Mouse (Mus musculus): Measurements from ENCODE around the gene Ano10. TPM values are rescaled to one million over a fixed set of nuclear protein-coding genes. Genes with fewer than 3 reads are reported as not detected.
"Not testable (repeated sequence)": the region's sequence is repeated elsewhere in the genome, so short reads cannot be mapped to it uniquely, and the experiment has no call there.

The Ano10 gene
- total RNA-seq, 2 experiments from 2014 or later = 83.6 to 151 TPM

DNA sequence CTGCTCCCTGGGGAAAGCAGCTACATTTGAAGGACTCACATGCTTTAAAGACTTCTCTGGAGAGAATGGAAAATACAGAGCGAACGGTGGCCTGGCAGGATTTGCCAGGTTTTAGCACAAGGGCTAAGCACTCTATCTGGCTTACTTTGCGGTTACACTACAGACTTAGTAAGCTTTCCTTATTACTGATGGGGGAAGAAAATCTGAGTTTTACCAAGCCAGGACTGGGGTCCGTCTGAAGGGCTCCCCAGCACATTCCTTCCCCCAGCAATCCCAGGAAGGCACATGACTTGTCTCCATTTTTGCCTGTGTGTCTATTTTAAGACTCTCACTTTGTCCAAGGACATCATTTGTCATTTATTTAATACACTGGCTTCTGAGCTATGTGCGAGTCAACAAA is 97.2 kb downstream of the Ano10 start:
- peak in 1 of 2 experiments; percentile 49 for DNase-seq

DNA sequence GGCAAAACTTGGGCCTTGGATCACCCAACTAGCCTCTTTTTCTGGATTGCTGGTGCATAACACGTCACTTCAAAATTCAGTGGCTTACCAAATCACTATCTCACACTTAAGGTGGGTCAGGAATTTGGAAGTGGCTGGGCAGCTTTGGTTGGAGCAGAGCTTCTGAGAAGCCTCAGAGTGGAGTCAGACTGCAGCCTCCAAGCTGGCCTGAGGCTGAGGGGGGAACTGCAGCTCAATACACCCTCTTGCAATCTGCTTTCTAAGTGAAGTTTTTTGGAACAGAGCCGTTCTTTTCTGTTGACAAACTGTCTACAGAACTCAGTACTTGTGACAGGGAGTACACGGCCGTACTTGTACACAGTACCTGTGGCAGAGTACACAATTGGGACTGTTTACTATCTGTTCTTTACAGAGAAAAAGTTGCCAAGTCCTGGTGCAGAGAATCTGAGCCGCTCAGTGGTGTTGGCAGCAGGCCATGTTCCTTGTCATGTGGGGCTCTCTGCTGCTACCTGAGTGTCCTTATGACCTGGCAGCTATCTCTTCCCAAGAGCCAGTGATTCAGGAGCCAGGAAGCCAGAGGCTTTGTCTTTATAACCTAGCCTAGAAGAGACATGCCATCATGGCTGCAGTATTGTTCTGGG is 99.1 kb downstream of the Ano10 start:
- peak; percentile 83 to 86 for DNase-seq

DNA sequence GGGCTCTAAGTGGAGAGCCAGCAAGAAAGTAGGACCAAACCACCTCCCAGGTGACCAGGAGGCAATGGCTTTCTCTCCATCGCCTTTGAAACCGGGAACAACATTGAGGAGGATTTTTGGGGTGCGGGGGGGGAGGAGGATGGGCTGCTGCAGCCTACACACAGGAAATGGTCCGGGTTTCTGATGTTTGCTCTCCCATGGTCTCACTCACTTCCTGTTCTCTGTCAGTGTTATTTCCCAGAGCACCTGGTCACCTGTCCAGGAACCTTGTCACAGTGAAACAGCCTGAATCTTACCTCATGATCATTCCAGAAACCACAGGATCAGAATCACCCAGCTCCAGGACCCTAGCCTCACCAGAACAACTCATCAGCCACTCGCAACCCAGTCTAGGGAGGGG is 100.4 kb downstream of the Ano10 start:
- peak in 1 of 2 experiments; percentile 3 for DNase-seq

DNA sequence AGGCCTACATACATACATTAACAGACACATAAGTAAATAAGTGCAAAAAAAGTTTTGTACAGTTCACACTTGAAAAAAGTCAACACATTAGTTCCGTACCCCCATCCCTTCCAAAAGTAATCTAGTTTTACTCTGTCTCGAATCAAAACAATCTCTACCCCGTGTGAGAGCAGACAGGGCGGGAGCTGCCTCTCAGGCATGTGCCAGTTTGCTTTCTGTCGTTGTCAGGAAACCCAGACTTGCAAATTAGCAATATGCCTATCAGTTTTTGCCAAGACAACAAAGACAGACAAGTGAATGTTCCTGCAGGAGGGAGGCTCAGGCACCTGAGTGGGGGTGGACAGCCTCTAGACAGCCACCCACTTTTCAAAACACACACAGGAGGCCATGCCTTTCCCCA is 100.9 kb downstream of the Ano10 start:
- DNase-seq = peak in 1 of 2 experiments; percentile 7

DNA sequence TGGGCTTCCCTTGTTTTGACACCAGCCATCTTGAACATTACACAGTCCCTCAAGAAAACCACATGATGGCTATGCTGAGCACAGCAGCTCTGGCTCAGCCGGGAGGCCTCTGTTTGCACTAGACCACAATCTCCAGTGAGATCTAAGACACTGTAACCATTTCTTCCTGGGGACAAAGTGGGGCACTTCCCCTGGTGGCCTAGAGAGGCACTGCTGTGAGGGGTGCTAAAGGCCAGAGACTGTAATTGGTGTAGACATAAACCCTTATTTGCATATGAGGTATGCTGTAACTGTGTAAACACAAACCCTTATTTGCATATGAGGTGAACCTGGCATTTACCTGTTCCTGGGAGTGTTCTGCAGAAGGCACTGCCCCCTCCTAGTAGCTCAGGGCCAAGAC is 105.5 kb downstream of the Ano10 start:
- peak in 1 of 2 experiments; percentile 23 for DNase-seq

DNA sequence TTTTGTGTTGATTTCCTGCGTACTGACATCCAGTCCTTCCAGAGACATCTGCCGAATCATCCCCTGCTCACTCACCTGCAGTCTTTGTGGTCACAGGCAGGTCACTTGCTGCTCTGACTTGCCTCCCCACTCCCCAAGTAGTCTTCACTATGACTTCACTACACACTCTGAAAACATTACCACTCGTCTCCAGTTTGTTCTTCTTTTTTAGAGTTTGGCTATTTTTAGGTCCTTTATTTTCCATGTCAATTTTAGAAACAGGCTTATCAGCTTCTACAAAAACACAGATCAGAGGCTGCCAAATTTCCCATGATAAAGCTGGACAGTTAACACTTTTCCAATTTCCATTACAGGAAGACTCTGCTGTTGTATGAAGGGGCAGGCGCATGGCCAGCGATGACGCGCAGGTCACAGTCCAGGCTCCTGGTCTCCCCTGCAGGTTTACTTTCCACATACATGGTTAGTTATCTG is 106.7 kb downstream of the Ano10 start:
- peak; percentile 84 for DNase-seq

DNA sequence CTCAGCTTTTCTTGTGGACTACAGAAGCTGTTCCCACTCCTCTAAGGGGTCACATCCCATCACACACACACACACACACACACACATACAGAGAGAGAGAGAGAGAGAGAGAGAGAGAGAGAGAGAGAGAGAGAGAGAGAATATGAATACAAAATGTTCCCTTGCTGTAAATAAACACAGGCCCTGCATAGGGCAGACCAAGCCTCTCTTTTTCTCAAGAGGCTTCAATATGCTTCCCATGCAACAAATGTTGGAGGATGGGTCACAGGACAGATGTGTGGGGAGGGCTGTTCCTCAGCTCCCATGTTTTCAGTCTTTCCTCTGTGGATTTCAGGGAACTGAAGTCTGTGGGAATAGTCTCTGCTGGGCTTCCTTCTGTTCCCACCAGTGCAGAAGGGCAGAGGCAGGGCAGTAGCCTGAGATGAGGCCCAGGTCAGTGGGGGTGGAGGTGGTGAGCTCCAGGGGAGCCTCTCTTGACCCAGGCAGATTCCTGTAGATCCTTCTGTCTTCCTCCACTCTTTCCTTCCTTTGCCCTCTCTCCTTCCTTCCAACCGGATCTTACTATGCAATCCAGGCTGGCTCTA is 107.5 kb downstream of the Ano10 start:
- DNase-seq = peak; percentile 63 to 64

DNA sequence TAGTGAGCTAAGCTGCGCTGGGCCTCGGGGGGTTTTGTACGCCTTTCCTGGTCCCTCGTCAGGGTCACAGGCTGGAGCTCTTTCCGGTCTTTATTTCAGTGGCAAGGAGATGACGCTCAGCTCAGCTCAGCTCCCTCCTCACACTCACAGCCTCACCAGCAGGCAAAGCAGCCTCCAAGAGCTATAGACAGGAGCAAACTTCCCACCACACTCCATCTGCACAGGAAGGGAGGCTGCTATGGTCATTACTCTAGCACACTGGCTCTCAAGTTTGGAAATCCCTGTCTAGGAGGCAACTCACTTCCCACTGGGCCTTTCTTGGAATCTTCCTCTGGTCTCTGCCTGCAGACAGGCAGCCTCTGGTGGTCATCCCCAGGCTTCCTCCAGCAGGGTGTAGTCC is 108.3 kb downstream of the Ano10 start:
- DNase-seq = peak; percentile 54 to 56

DNA sequence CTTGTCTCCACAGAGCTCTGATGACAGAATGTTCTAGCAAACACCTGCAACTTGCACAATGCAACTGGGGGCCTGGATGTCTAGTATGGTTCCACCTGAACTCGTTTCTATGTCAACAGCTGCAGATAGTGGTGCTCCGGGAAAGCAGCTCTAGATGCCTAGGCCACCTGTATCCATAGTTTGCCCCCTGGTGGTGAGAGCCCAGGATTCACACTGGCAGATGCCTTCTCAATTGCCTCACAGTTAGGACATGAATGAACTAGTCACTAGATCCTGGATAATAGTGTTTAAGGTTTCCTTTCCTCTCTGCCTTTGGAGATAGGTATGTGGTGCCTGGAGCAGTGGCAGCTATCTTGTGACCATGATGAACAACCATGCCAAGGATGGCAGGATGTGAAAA is 109.2 kb downstream of the Ano10 start:
- DNase-seq = peak; percentile 87 to 93

DNA sequence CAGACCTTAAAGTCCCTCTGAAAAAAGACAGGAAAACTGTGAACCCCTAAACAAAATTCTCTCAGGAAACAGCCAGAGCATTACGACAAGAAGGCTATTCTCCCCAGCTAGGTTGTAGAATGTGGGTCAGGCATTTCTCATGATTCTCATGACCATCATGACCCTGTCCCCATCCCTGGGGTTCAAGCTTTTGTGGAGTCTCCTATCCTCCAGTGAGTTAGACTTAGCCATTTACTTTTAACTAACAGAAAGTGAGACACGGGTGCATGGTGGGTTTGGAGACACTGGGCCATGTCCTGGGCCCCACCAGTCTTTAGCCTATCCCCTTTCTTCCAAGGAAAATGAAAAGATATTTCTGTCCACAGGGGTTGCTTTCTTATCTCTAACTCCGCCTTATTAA is 109.9 kb downstream of the Ano10 start:
- no peak for DNase-seq

DNA sequence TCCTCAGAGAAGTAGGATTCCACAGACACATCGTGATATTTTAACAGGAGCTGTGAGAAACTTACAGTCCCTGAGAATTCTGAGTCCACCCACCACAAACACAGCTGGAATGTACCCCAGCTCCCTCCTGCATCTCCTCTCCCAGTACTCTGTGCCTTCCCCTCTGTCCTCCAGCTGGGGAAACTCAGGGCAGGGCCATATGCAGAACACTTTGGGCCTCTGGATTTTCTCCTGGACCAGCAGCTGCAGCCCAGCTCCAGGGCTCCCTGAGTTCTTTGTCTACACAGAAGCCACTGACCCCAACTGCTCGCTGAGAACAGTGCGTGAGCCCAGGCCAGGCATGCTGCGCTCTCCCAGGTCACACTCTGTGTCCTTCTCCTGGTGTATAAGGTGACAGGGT is 111.1 kb downstream of the Ano10 start:
- DNase-seq = no peak

DNA sequence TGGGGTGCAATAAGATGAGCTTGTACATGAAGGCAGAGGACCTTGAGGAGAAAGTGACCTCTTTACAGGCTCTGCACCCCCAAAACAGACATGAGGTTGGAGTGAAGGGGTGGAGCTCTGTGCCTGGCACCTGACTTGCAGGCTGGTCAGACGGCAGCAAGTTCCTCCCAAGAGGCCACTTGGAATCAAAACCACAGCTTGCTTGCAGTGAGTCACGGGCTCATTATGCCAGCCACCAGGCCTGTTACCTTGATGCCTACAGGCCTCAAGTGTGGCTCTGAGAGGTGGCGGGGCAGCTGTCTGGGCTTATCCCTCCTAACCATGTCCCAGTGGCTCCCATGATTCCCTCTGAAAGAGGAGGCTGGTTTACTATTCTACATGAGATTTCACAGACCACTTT is 114.1 kb downstream of the Ano10 start:
- no peak for DNase-seq

DNA sequence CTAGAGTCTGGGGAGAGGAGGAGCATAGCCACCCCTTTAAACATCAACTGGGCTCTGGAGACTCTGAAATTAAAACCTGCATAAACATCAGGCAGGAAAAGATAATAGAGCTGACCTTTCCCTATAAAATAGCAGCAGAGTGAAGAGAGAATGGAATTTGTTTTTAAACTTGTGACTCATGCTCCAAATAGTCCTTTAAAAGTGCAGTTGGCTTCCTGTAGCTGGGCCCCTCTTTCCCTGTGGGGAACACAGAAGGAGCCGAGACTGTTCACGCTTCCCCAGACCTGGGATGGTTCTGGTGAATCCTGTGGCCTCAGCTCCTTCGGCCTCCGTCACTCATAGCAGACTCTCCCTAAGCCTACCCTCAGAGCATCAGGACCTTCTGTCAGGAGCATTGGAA is 115.8 kb downstream of the Ano10 start:
- no peak for DNase-seq

DNA sequence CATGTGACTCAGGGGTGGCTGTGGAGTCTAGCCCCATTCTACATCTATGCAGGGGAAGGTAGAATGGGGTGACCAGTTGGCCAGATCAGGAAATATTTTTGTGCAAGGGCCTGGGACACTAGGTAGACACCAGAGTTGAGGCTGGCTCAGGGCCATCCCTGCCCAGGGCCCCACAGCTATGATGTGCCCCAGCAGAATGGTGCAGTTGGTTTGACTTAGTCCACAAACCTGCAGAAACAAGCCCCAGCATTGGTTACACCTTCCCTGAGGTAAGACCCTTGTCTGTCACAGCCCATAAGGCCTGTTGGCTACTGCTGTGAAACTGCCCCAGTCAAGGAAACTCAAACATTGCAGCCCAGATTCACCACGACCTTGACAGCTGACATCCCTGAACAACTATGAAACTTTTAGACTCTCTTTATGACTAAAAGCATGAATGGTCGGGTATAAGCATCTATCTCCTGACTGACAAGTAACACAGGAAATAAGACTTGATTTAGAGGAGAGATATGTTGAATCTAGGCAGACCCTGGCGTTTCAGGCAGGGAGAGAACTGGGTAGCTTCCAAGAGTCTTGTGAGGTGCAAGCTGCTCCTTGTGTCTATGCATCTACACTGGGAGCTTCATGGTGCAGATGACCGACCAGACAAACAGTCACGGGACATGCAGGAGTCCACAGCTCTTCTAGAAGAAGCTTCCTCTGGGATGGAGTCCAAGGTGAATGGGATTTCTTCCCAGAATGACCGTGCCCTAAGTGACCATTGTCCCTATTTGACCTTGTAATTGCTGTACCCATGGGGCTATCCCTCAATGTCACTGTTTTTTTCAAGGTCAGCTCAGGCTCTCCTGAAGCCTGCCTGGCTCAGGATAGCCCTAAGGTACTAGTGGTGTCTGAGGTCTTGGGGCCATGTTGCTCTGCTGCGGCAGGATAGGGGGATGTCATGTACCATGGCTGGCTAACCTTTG is 116.7 kb downstream of the Ano10 start:
- peak; percentile 74 to 79 for DNase-seq

DNA sequence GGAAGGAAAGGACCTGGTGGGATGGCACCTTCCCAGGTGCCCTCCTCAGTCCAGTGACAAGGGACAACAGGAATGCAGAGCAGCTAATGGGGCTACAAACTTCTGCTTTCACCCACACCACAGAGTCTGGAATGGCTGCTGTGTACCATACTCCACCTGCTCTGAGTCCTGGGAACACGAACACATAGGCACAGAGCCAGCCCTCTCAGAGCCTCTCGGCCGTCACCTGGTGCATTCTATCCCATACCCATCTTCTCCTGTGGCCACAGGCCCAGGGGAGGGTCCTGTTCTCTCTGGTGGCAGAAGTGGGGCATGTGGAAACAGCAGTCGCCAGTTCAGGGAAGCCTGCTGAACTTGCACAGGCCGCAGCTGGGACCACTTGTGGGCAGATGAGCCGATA is 119.5 kb downstream of the Ano10 start:
- no peak for DNase-seq

DNA sequence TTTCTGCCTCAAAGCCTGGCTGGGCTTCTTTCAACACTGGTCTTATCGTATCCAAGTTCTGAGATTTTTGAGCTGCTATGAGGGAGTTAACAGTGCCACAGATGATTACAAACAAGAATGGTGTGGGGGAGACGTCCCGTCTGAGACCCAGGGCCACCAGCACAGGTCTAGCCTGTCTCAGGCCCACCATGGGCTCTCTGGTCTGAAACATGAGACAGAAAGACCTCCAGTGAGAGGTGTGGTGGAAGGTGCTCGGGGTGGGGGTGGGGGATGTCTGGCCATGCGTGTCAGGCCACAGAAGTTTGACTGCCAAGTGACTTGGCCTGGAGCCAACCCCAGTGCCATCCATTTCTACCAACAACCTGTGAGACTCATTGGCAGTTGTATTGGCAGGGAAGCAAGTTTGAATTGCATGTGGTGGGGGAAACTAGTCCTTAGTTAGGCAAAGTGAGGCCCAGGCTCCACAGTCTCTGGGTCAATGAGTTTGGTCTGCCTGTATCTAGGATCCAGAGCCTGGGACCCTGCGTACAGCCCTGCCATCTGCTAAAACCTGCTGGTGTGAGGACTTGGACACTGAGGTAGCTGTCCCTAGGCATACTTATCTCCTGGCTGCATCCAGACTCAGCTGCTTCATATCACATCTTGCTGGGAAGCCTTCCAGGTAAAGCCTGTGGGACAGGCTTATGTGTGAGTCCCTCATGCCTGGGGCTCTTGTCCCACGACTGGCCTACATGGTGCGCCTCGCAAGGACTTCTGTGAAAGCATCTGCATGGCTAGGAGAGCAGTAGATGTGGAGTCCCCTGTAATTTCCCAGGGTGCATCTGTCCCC is 120.6 kb downstream of the Ano10 start:
- peak; percentile 72 to 77 for DNase-seq

DNA sequence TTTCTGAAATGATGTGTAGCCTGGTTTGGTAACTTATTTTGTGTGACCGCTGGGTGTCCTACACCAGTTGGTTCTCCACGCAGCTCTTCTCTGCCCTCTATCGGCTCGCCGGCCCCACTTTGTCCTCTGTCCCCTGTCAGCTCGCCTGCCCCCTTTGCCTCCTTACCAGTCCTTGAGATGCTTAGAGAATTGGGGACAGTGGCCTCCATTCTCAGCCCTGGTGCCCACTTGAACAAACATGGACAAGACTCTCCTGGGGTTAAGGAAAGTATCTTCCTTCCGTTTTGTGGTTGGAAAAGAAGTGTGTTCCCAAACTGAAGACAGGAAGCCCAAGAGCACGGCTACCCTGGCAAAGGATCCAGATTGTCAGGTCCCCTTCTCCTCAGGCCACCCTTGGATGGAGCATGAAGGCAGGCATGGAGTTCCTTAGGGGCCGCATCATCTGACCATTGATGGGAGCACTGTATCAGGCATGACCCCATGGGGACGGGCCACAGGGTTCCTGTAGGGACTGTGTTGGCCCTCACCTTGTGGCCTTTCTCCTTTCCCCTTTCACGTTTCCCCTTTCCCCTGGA is 121.5 kb downstream of the Ano10 start:
- no peak for DNase-seq

DNA sequence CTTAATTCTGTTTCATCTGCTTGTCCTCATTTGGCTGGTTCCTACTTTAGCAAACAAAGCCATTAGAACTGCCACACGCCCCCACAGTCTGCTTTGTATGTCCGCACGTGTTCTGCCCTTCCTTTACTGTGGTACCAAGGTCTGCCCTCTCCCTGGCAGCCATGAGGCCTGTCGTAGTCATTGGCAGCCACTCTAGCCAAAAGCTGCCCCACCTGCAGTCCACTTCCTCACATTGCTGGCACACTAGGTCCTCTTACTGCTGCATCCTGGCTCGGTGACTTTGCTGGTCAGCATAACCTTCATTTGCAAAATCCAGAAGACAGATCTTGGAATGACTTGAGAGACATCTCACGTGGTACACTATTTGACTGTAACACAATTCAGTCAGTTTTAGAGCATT is 124.3 kb downstream of the Ano10 start:
- DNase-seq = peak in 1 of 2 experiments; percentile 64

DNA sequence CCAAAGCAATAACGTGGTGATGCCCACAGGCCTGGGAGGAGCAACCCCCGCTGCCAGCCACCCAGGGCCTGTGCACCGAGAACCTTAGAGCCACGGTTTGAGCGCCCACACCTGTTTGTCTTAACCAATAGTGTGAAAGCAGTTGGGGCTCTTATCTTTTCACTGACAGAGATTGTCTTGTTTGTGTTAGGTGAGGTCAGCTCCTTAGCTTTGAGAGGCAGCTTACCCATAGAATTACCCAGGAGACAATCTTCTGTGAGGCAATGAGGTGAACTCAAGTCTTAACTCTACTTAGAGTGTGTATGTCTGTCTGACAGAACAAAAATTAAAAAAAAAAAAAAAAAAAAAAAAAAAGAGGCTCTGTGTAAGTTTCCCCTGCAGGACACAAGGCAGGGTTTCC is 126.5 kb downstream of the Ano10 start:
- not testable (repeated sequence) for DNase-seq

DNA sequence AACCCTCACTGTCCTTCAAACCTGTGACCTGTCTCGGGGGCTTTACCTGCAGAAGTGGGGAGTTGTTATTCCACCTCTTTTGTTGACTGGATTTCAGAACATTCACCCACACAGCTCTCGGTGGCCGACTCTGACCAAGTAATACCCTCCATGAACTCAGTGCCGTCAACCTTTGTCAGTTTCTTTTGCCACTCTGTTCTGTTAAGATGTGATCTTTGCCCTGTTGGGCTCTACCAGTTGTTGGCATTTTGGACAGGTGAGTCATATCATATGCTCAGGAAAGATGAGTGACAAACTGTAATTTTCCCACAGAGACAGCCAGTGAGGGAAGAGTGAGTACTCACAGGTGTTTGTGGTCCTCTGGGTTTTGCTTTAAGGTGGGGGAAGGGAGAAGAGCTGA is 129.7 kb downstream of the Ano10 start:
- DNase-seq = no peak

DNA sequence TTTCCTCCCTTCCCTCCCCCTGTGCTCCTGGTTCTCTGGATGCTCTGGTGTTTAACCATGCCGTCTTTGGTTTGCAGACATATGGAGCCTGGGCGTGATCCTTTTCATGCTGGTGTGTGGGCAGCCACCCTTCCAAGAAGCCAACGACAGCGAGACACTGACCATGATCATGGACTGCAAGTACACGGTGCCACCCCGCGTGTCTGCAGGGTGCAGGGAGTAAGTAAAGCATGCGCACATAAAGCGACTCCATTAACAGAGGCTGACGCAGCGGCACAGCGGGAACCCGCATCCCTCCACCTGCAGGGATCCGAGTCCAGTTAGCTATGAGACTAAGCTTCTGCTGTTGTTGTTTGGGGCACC is 137.2 kb downstream of the Ano10 start:
- DNase-seq = no peak
